Mouse (Mus musculus) neural tube, embryonic 12.5 days (tissue): ENCODE results near the gene Nr4a1. TPM values are rescaled to one million over a fixed set of nuclear protein-coding genes. Genes with fewer than 3 reads are reported as not detected.

Source experiments
- ATAC-seq: fragments of 200-750 bp; cut with Nextera tagmentation; 2 replicates; pipeline ENCODE4 v1.8.0; 2017; ENCODE audit warnings: low read depth, mild to moderate bottlenecking, moderate TSS enrichment, moderate library complexity; ENCODE audit not compliant: low FRiP score
- H3K27ac ChIP-seq: fragments of 300-500 bp; sonication (generic); 2 replicates; pipeline ENCODE4 v1.5.1; 2016
- H3K27me3 ChIP-seq: fragments of 300-500 bp; sonication (generic); replicated peaks from 2 replicates; pipeline ENCODE4 v1.6.1; 2016; ENCODE audit warnings: mild to moderate bottlenecking
- H3K36me3 ChIP-seq: fragments of 300-500 bp; sonication (generic); 2 replicates; pipeline ENCODE4 v1.6.1; 2016; ENCODE audit warnings: mild to moderate bottlenecking
- H3K4me1 ChIP-seq: fragments of 300-500 bp; sonication (generic); 2 replicates; pipeline ENCODE4 v1.6.1; 2016
- H3K4me2 ChIP-seq: fragments of 300-500 bp; sonication (generic); replicated peaks from 2 replicates; pipeline ENCODE4 v1.6.1; 2016; ENCODE audit warnings: mild to moderate bottlenecking
- H3K4me3 ChIP-seq: fragments of 300-500 bp; sonication (generic); 2 replicates; pipeline ENCODE4 v1.5.1; 2016
- H3K9ac ChIP-seq: fragments of 300-500 bp; sonication (generic); 2 replicates; pipeline ENCODE4 v1.6.1; 2016; ENCODE audit warnings: mild to moderate bottlenecking
- H3K9me3 ChIP-seq: fragments of 300-500 bp; sonication (generic); 2 replicates; pipeline ENCODE4 v1.6.1; 2016; ENCODE audit warnings: mild to moderate bottlenecking
- WGBS: fragments of 180-500 bp; shearing (Covaris S2); methylation state at CpG from one replicate; pipeline ENCODE4 v1.1.7; 2016; 5-methylcytosine and 5-hydroxymethylcytosine counted together
- polyA plus RNA-seq: library from polyadenylated mRNA; unstranded; fragments of >200 nt; fragmentation: Nextera tagmentation; extraction: Ambion mirVana; gene quantifications from 2 replicates; pipeline ENCODE4 v1.2.1, GENCODE M21; 2016

Nr4a1 gene
- polyA plus RNA-seq, 1 experiment from 2014 or later = 7.5 TPM

DNA sequence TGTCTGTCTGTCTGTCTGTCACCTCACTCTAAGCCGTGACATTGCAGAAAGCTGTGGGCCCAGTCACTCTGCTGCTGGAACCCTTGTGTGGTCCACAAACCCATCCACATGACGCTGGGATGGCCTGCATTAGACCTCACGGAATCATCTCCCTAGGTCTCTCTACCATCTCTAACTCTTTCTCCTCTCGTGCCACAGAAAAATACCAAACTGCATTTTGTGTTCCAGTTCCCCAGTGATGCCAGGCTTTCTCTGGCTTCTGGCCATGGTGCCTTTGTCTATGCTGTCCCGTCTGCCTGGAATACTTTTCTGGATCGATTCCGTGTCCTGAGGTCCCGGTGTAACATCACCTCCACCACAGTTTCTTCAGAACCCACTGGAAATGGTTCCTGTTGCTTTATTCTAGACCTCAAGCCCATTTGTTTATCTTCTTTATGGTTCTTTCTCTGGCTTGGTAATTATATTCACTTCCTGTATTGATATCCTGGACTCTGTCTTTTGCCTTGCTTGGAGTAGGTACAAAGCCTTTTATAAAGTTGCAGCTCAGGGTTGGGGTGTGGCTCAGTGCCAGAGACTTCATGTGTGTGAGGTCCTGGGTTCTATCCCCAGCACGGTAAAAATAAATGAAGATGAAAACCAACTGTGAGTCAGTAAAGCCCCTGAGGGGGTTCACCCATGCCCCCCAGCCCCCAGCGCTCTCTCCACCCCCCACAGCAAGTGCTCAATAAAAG is 19.3 kb upstream of the Nr4a1 start:
- H3K27ac ChIP-seq = no peak overlapping the region
- no peak for ATAC-seq
- H3K9me3 ChIP-seq = no peaks in the 10 kb centered on the region
- peaks cover 19% of the 10 kb centered on the region for H3K36me3 ChIP-seq
- H3K4me1 ChIP-seq = peaks cover 18% of the 10 kb centered on the region
- no peak overlapping the region for H3K4me2 ChIP-seq
- WGBS = 72% methylated on average over 10 of the region's 10 CpGs
- no peak overlapping the region for H3K4me3 ChIP-seq
- no peak overlapping the region for H3K9ac ChIP-seq
- H3K27me3 ChIP-seq = peaks cover 17% of the 10 kb centered on the region

- Histone ChIP-seq H3K36me3 (peaks cover 14% of the 10 kb centered on the region), H3K27me3 (peaks cover 17% of the 10 kb centered on the region), H3K4me1 (peaks cover 18% of the 10 kb centered on the region), H3K4me2 (no peak overlapping the region), H3K9ac (no peak overlapping the region), H3K27ac (no peak overlapping the region), H3K4me3 (no peak overlapping the region), H3K9me3 (no peaks in the 10 kb centered on the region)
- 31% methylated on average over 5 of the region's 5 CpGs for WGBS
- ATAC-seq = no peak
These were observed 18.7 kb upstream of the Nr4a1 start for GRCm38 (mm10) chr15:101235342-101235698.

DNA sequence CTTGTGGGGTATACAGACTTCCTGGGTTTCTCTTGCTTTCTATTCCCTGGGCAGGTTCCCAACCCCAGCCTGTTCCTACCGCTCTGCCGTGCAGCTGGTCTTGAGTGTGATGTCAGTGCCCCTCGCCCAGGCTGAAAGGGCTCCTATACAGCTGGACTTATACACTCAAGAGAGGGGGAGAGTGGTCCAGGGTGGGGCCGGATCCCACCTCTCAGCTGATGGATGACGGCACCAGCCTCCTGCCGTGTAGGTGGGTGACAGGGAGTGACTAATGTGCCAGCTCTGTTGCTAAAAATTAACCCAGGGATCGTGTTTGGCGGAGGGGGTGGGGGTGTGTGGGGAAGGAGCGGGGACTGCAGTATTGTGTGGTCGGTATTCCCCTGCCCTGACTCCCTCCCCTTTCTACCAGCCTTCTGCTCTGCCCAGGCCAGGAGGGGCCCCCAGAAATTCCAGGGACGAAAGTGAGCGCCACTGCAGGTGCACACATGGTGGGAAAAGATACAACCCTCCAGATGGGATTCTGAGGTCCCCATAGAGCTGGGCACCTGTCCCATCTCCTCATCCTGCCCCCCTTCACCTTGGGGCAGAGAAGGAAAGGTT is 18.2 kb upstream of the Nr4a1 start:
- Histone ChIP-seq H3K9ac (0 out of 2 replicates have a peak overlapping the region, but pooled peaks have one; percentile 2), H3K27ac (no peak overlapping the region), H3K27me3 (peaks cover 17% of the 10 kb centered on the region), H3K36me3 (peaks cover 8% of the 10 kb centered on the region), H3K9me3 (no peaks in the 10 kb centered on the region), H3K4me3 (no peak overlapping the region), H3K4me2 (no peak overlapping the region), H3K4me1 (peaks cover 20% of the 10 kb centered on the region)
- 24% methylated on average over 12 of the region's 12 CpGs for WGBS
- ATAC-seq = no peak

DNA sequence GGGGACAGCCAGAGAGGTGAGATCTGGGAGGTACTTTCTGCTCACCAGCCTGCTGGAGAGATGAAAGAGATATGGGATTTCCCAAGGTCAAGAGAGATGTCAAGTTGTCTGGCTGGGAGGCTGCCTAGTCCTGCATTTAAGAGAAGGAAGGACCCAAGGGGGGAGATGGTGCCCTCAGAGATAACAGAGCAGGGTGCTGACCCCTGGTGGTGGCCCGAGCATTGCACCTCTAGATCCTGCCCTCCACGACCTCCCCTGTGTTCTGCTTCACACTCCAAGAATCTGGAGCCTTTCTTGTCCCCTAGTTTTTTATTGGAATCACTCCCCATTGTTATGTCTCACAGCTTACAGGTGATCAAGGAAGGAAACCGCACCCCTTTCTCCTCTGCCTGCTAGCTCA is 17.2 kb upstream of the Nr4a1 start:
- no peak overlapping the region for H3K27ac ChIP-seq
- no peaks in the 10 kb centered on the region for H3K9me3 ChIP-seq
- 7% methylated on average over 3 of the region's 3 CpGs for WGBS
- H3K36me3 ChIP-seq = no peaks in the 10 kb centered on the region
- H3K4me1 ChIP-seq = peaks cover 24% of the 10 kb centered on the region
- no peak for ATAC-seq
- H3K27me3 ChIP-seq = peaks cover 15% of the 10 kb centered on the region
- no peak overlapping the region for H3K4me2 ChIP-seq
- H3K9ac ChIP-seq = no peak overlapping the region
- H3K4me3 ChIP-seq = no peak overlapping the region

DNA sequence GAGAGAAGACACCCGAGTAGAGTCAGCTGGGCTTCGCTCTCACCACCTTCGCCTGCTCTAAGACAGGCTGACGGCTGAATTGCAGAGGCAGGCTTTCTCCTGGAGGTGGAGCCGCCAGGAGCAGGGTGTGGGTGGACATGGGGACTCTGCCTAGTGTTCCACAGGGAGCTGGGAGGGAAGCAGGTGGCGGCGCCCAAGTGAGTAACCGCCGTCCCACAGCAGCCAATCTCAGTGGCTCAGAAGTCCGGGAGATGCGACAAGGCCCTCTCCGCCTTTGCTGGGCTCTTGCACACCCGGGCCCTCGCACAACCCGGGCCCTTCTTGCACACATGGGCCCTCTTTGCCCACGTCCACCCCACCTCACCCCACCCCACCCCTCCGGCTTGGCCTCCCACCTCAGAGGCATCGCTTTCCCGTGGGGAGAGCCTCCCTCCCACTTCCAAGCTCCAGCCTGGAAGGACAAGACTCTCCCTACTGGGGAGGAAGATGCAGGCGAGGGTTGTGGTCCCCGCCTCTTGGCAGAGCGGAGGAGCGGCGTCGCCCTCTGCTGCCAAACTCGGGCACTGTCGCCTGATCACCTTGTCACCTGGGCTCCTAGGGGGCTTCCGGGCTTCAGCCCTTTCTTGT is 15.1 kb upstream of the Nr4a1 start:
- Histone ChIP-seq H3K4me1 (peaks cover 24% of the 10 kb centered on the region), H3K4me3 (peak overlapping the region; percentile 18), H3K4me2 (peak overlapping the region; percentile 64), H3K9me3 (no peaks in the 10 kb centered on the region), H3K27ac (no peak overlapping the region), H3K27me3 (peaks cover 9% of the 10 kb centered on the region; the same call in 1 of the 2 replicates), H3K9ac (0 out of 2 replicates have a peak overlapping the region, but pooled peaks have one; percentile 29), H3K36me3 (no peaks in the 10 kb centered on the region)
- WGBS = 6% methylated on average over 28 of the region's 28 CpGs
- peak; percentile 29; the same call in 1 of the 2 replicates for ATAC-seq

- 62% methylated on average over 8 of the region's 8 CpGs for WGBS
- no peaks in the 10 kb centered on the region for H3K36me3 ChIP-seq
- peaks cover 24% of the 10 kb centered on the region for H3K4me1 ChIP-seq
- no peak overlapping the region for H3K27ac ChIP-seq
- ATAC-seq = no peak
- no peak overlapping the region for H3K4me2 ChIP-seq
- no peaks in the 10 kb centered on the region for H3K9me3 ChIP-seq
- H3K9ac ChIP-seq = no peak overlapping the region
- no peak overlapping the region for H3K4me3 ChIP-seq
- peaks cover 9% of the 10 kb centered on the region; the same call in 1 of the 2 replicates for H3K27me3 ChIP-seq
These were observed 14.2 kb upstream of the Nr4a1 start for GRCm38 (mm10) chr15:101239821-101240220.

DNA sequence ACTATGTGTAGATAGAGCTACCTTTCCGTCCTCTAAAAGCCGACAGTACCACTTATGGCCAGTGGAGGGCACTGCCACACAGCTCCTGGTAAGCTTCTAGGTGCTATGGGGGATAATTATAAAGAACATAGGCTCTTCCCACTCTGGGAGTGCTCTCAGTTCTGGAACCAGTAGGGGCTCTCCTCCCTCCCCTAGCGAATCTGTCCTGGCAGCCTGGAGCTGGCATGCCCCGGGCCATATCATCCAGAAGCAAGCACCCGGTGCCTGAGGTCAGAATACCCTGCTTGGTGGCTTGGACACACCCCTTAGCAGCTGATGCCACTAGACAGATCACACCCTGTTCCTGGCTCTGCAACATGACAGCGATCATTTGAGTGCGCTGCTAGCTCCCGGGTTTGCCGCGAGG is 13.3 kb upstream of the Nr4a1 start:
- H3K4me3 ChIP-seq = no peak overlapping the region
- H3K27ac ChIP-seq = no peak overlapping the region
- H3K9ac ChIP-seq = no peak overlapping the region
- peaks cover 4% of the 10 kb centered on the region; the same call in 1 of the 2 replicates for H3K27me3 ChIP-seq
- no peaks in the 10 kb centered on the region for H3K36me3 ChIP-seq
- H3K9me3 ChIP-seq = no peaks in the 10 kb centered on the region
- peaks cover 16% of the 10 kb centered on the region for H3K4me1 ChIP-seq
- peak overlapping the region; percentile 47 for H3K4me2 ChIP-seq
- ATAC-seq = peak; percentile 68
- 16% methylated on average over 10 of the region's 10 CpGs for WGBS

- no peak overlapping the region for H3K4me3 ChIP-seq
- ATAC-seq = no peak
- H3K4me1 ChIP-seq = peaks cover 13% of the 10 kb centered on the region; the same call in 1 of the 2 replicates
- H3K27ac ChIP-seq = no peak overlapping the region
- peak overlapping the region; percentile 47 for H3K4me2 ChIP-seq
- H3K9ac ChIP-seq = no peak overlapping the region
- H3K36me3 ChIP-seq = no peaks in the 10 kb centered on the region
- H3K27me3 ChIP-seq = peaks cover 4% of the 10 kb centered on the region; the same call in 1 of the 2 replicates
- 69% methylated on average over 9 of the region's 9 CpGs for WGBS
- no peaks in the 10 kb centered on the region for H3K9me3 ChIP-seq
These were observed 12.8 kb upstream of the Nr4a1 start for GRCm38 (mm10) chr15:101241236-101241635.

- Histone ChIP-seq H3K27me3 (peaks cover 4% of the 10 kb centered on the region; the same call in 1 of the 2 replicates), H3K27ac (no peak overlapping the region), H3K4me1 (peaks cover 13% of the 10 kb centered on the region; the same call in 1 of the 2 replicates), H3K9ac (no peak overlapping the region), H3K36me3 (no peaks in the 10 kb centered on the region), H3K4me3 (no peak overlapping the region), H3K4me2 (no peak overlapping the region), H3K9me3 (no peaks in the 10 kb centered on the region)
- WGBS = 65% methylated on average over 9 of the region's 9 CpGs
- no peak for ATAC-seq
These were observed 12.2 kb upstream of the Nr4a1 start for GRCm38 (mm10) chr15:101241853-101242252.

- Histone ChIP-seq H3K27me3 (peaks cover 4% of the 10 kb centered on the region; the same call in 1 of the 2 replicates), H3K4me2 (no peak overlapping the region), H3K27ac (no peak overlapping the region), H3K36me3 (no peaks in the 10 kb centered on the region), H3K9me3 (no peaks in the 10 kb centered on the region), H3K4me1 (peaks cover 17% of the 10 kb centered on the region; the same call in 1 of the 2 replicates), H3K9ac (no peak overlapping the region), H3K4me3 (no peak overlapping the region)
- 21% methylated on average over 8 of the region's 8 CpGs for WGBS
- ATAC-seq = no peak
These were observed 11.4 kb upstream of the Nr4a1 start for GRCm38 (mm10) chr15:101242645-101243044.

DNA sequence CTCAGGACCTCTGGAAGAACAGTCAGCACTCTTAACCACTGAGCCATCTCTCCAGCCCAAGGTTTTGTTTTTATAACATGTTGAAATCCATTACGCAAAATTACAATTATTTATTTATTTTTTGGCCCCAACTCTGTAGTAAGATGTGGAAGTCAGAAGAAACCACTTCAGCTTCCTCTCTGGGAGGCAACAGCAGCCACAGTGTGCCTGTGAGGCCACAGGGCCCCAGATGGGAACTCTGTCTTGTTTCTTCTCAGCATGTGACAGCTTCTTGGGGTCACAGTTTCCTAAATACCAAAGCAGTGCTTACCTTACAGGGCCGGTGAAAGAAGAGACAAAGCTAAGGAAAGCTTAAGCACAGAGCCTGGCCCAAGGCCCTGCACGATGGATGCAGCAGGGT is 10.1 kb upstream of the Nr4a1 start:
- Histone ChIP-seq H3K4me1 (peaks cover 12% of the 10 kb centered on the region; the same call in 1 of the 2 replicates), H3K4me2 (no peak overlapping the region), H3K9ac (no peak overlapping the region), H3K36me3 (no peaks in the 10 kb centered on the region), H3K9me3 (no peaks in the 10 kb centered on the region), H3K4me3 (no peak overlapping the region), H3K27ac (no peak overlapping the region), H3K27me3 (no peaks in the 10 kb centered on the region)
- 68% methylated on average over 3 of the region's 3 CpGs for WGBS
- no peak for ATAC-seq
